Mouse (Mus musculus) megakaryocyte, embryonic 14.5 days (primary cell): ENCODE results near the gene Ovol3. TPM values are rescaled to one million over a fixed set of nuclear protein-coding genes. Genes with fewer than 3 reads are reported as not detected.
A peak's percentile ranks its signal among the peaks of the same experiment; 100 is the strongest.
"Not testable (repeated sequence)": the region's sequence is repeated elsewhere in the genome, so short reads cannot be mapped to it uniquely, and the experiment has no call there.

ENCODE experiments used
- H3K27me3 ChIP-seq: replicated peaks from 2 replicates; pipeline ENCODE3; 2012; ENCODE audit warnings: inconsistent platforms
- H3K36me3 ChIP-seq: replicated peaks from 2 replicates; pipeline ENCODE3; 2012; ENCODE audit warnings: low read length, inconsistent platforms, mixed read lengths
- H3K4me1 ChIP-seq: 2 replicates; pipeline ENCODE4 v1.6.1; 2012; ENCODE audit warnings: inconsistent platforms
- H3K4me3 ChIP-seq: replicated peaks from 2 replicates; pipeline ENCODE3; 2012; ENCODE audit warnings: moderate library complexity, mild to moderate bottlenecking, inconsistent platforms
- H3K9me3 ChIP-seq: 2 replicates; pipeline ENCODE4 v1.6.1; 2012; ENCODE audit warnings: inconsistent platforms
- FLI1 ChIP-seq: IDR thresholded peaks from 2 replicates; pipeline ENCODE4 v1.6.1; 2012; ENCODE audit warnings: low read length, inconsistent platforms, mixed read lengths
- GATA1 ChIP-seq: IDR thresholded peaks from 3 replicates; pipeline ENCODE4 v1.6.1; 2012; ENCODE audit warnings: mixed read lengths, low read length, inconsistent platforms, borderline replicate concordance
- polyA plus RNA-seq: library from polyadenylated mRNA; stranded (reverse); fragments of >175 nt; gene quantifications from 2 replicates; pipeline ENCODE4 v1.2.3, GENCODE M21; 2012; ENCODE audit warnings: low replicate concordance; ENCODE audit not compliant: insufficient read depth

The Ovol3 gene
- polyA plus RNA-seq, 1 experiment, result not detected

- TF ChIP-seq GATA1 (no peak), FLI1 (no peak)
- peaks cover 87% of the 10 kb centered on the region for H3K36me3 ChIP-seq
- peaks cover 11% of the 10 kb centered on the region; the same call in 1 of the 2 replicates for H3K4me1 ChIP-seq
- H3K9me3 ChIP-seq, result no peaks in the 10 kb centered on the region
- H3K4me3 ChIP-seq, result no peak overlapping the region
- H3K27me3 ChIP-seq, result no peaks in the 10 kb centered on the region
Observed at GRCm38 (mm10) chr7:30265935-30266334, 30.4 kb upstream of the Ovol3 start.

GRCm38 (mm10) chr7:30265531-30265930 lies 30.0 kb upstream of the Ovol3 start:
- TF ChIP-seq FLI1, result no peak
- TF ChIP-seq GATA1, result no peak
- H3K36me3 ChIP-seq, result peaks cover 85% of the 10 kb centered on the region
- H3K9me3 ChIP-seq, result no peaks in the 10 kb centered on the region
- no peaks in the 10 kb centered on the region for H3K27me3 ChIP-seq
- H3K4me3 ChIP-seq, result no peak overlapping the region
- peaks cover 11% of the 10 kb centered on the region; the same call in 1 of the 2 replicates for H3K4me1 ChIP-seq

- Histone ChIP-seq H3K9me3 (no peaks in the 10 kb centered on the region), H3K36me3 (peaks cover 83% of the 10 kb centered on the region)
- no peak for TF ChIP-seq GATA1
- TF ChIP-seq FLI1, result no peak
Observed at GRCm38 (mm10) chr7:30265041-30265440, 29.5 kb upstream of the Ovol3 start.

GRCm38 (mm10) chr7:30251956-30252954 lies 16.7 kb upstream of the Ovol3 start:
- TF ChIP-seq GATA1 (no peak), FLI1 (no peak)
- Histone ChIP-seq H3K4me3 (no peak overlapping the region), H3K36me3 (peaks cover 92% of the 10 kb centered on the region), H3K27me3 (no peaks in the 10 kb centered on the region), H3K9me3 (no peaks in the 10 kb centered on the region), H3K4me1 (peaks cover 14% of the 10 kb centered on the region)

More at GRCm38 (mm10) chr7:30265041-30265440, 29.5 kb upstream of the Ovol3 start:
- Histone ChIP-seq H3K27me3 (no peaks in the 10 kb centered on the region), H3K4me3 (no peak overlapping the region), H3K4me1 (peaks cover 11% of the 10 kb centered on the region; the same call in 1 of the 2 replicates)

GRCm38 (mm10) chr7:30237374-30237773 lies 1.8 kb upstream of the Ovol3 start:
- not testable (repeated sequence) for H3K27me3 ChIP-seq, H3K9me3 ChIP-seq, H3K4me3 ChIP-seq
- Histone ChIP-seq H3K36me3 (peaks cover 58% of the 10 kb centered on the region), H3K4me1 (peaks cover 39% of the 10 kb centered on the region)

- H3K36me3 ChIP-seq, result peaks cover 38% of the 10 kb centered on the region
- no peaks in the 10 kb centered on the region for H3K27me3 ChIP-seq
- peaks cover 6% of the 10 kb centered on the region; the same call in 1 of the 2 replicates for H3K9me3 ChIP-seq
- peak overlapping the region; percentile 1 for H3K4me3 ChIP-seq
- TF ChIP-seq FLI1 (no peak), GATA1 (no peak)
- H3K4me1 ChIP-seq, result peaks cover 42% of the 10 kb centered on the region
Observed at GRCm38 (mm10) chr7:30235091-30235490, 434 bp downstream of the Ovol3 start.

GRCm38 (mm10) chr7:30234276-30234858 lies 1.2 kb downstream of the Ovol3 start:
- no peaks in the 10 kb centered on the region for H3K27me3 ChIP-seq
- no peak for TF ChIP-seq GATA1
- TF ChIP-seq FLI1, result no peak
- H3K9me3 ChIP-seq, result peaks cover 6% of the 10 kb centered on the region; the same call in 1 of the 2 replicates
- H3K36me3 ChIP-seq, result peaks cover 38% of the 10 kb centered on the region
- peaks cover 42% of the 10 kb centered on the region for H3K4me1 ChIP-seq
- no peak overlapping the region for H3K4me3 ChIP-seq

GRCm38 (mm10) chr7:30233387-30233786 lies 2.1 kb downstream of the Ovol3 start:
- peaks cover 43% of the 10 kb centered on the region for H3K36me3 ChIP-seq
- TF ChIP-seq FLI1, result no peak
- no peak for TF ChIP-seq GATA1
- peaks cover 38% of the 10 kb centered on the region for H3K4me1 ChIP-seq
- H3K27me3 ChIP-seq, result no peaks in the 10 kb centered on the region
- H3K9me3 ChIP-seq, result peaks cover 6% of the 10 kb centered on the region; the same call in 1 of the 2 replicates
- H3K4me3 ChIP-seq, result peak overlapping the region; percentile 62

- peaks cover 6% of the 10 kb centered on the region; the same call in 1 of the 2 replicates for H3K9me3 ChIP-seq
- TF ChIP-seq GATA1 (no peak), FLI1 (no peak)
- peaks cover 32% of the 10 kb centered on the region for H3K4me1 ChIP-seq
- H3K27me3 ChIP-seq, result no peaks in the 10 kb centered on the region
- peak overlapping the region; percentile 100 for H3K4me3 ChIP-seq
- H3K36me3 ChIP-seq, result peaks cover 50% of the 10 kb centered on the region
Observed at GRCm38 (mm10) chr7:30232631-30233148, 2.8 kb downstream of the Ovol3 start.
